Mouse (Mus musculus) liver, embryonic 15.5 days (tissue): ENCODE results near the gene Nags. TPM values are rescaled to one million over a fixed set of nuclear protein-coding genes. Genes with fewer than 3 reads are reported as not detected.

Source experiments
- ATAC-seq: fragments of 200-750 bp; cut with Nextera tagmentation; 2 replicates; pipeline ENCODE4 v1.8.0; 2017; ENCODE audit warnings: moderate number of reproducible peaks, mild to moderate bottlenecking, moderate library complexity; ENCODE audit not compliant: insufficient read depth
- H3K27ac ChIP-seq: fragments of 300-500 bp; sonication (generic); replicated peaks from 2 replicates; pipeline ENCODE4 v1.5.1; 2015; ENCODE audit warnings: mild to moderate bottlenecking, inconsistent platforms
- H3K27me3 ChIP-seq: fragments of 300-500 bp; sonication (generic); 2 replicates; pipeline ENCODE4 v1.6.1; 2015; ENCODE audit warnings: mild to moderate bottlenecking, inconsistent platforms
- H3K36me3 ChIP-seq: fragments of 300-500 bp; sonication (generic); replicated peaks from 2 replicates; pipeline ENCODE4 v1.6.1; 2015; ENCODE audit warnings: moderate library complexity, mild to moderate bottlenecking, inconsistent platforms
- H3K4me1 ChIP-seq: fragments of 300-500 bp; sonication (generic); replicated peaks from 2 replicates; pipeline ENCODE4 v1.6.1; 2015; ENCODE audit warnings: inconsistent platforms
- H3K4me2 ChIP-seq: fragments of 300-500 bp; sonication (generic); 2 replicates; pipeline ENCODE4 v1.6.1; 2015; ENCODE audit warnings: moderate library complexity, mild to moderate bottlenecking, inconsistent platforms
- H3K4me3 ChIP-seq: fragments of 300-500 bp; sonication (generic); replicated peaks from 2 replicates; pipeline ENCODE4 v1.5.1; 2015; ENCODE audit warnings: mild to moderate bottlenecking, inconsistent platforms
- H3K9ac ChIP-seq: fragments of 300-500 bp; sonication (generic); 2 replicates; pipeline ENCODE4 v1.6.1; 2015; ENCODE audit warnings: moderate library complexity, mild to moderate bottlenecking, inconsistent platforms
- H3K9me3 ChIP-seq: fragments of 300-500 bp; sonication (generic); replicated peaks from 2 replicates; pipeline ENCODE4 v1.6.1; 2016; ENCODE audit warnings: inconsistent platforms
- WGBS: fragments of 180-500 bp; shearing (Covaris S2); methylation state at CpG from one replicate; pipeline ENCODE4 v1.1.7; 2015; ENCODE audit warnings: mixed read lengths; ENCODE audit not compliant: insufficient replicate concordance; 5-methylcytosine and 5-hydroxymethylcytosine counted together
- polyA plus RNA-seq: library from polyadenylated mRNA; unstranded; fragments of >200 nt; fragmentation: Nextera tagmentation; extraction: Ambion mirVana; gene quantifications from 2 replicates; pipeline ENCODE4 v1.2.1, GENCODE M21; 2015

Nags gene
- 16.5 and 18.2 TPM in 2 replicates for polyA plus RNA-seq

GRCm38 (mm10) chr11:102145471-102146001 is at the start of gene Nags:
Gene Nags (plus strand): TSS chr11:102145513.
- peak within 1 kb of the TSS; percentile 64 for H3K4me3 ChIP-seq
- H3K4me1 ChIP-seq = peaks cover 40% of the 10 kb centered on the region
- 0 out of 2 replicates have a peak, but pooled peaks cover 7% of the 10 kb centered on the region for H3K36me3 ChIP-seq
- peak within 1 kb of the TSS; percentile 53 for H3K9ac ChIP-seq
- peaks cover 72% of the 10 kb centered on the region for H3K27me3 ChIP-seq
- no peaks in the 10 kb centered on the region for H3K9me3 ChIP-seq
- 2% methylated on average over 50 of the region's 50 CpGs for WGBS
- ATAC-seq = peak; percentile 5
- peak within 1 kb of the TSS; percentile 83 for H3K4me2 ChIP-seq
- peak within 1 kb of the TSS; percentile 64 for H3K27ac ChIP-seq

GRCm38 (mm10) chr11:102095676-102096075 is 49.6 kb upstream of the Nags start:
- 73% methylated on average over 3 of the region's 3 CpGs for WGBS
- no peak for ATAC-seq
- Histone ChIP-seq H3K4me2 (peak overlapping the region; percentile 66), H3K9me3 (no peaks in the 10 kb centered on the region), H3K27me3 (peaks cover 34% of the 10 kb centered on the region), H3K36me3 (no peaks in the 10 kb centered on the region), H3K9ac (no peak overlapping the region), H3K27ac (peak overlapping the region; percentile 78), H3K4me1 (peaks cover 53% of the 10 kb centered on the region), H3K4me3 (no peak overlapping the region)

GRCm38 (mm10) chr11:102096446-102096845 is 48.9 kb upstream of the Nags start:
- WGBS = 31% methylated on average over 5 of the region's 5 CpGs
- Histone ChIP-seq H3K27me3 (peaks cover 41% of the 10 kb centered on the region), H3K4me1 (peaks cover 53% of the 10 kb centered on the region), H3K36me3 (no peaks in the 10 kb centered on the region), H3K4me2 (peak overlapping the region; percentile 66), H3K4me3 (peak overlapping the region; percentile 38), H3K27ac (peak overlapping the region; percentile 78), H3K9ac (peak overlapping the region; percentile 41), H3K9me3 (no peaks in the 10 kb centered on the region)
- peak; percentile 13; the same call in 1 of the 2 replicates for ATAC-seq

GRCm38 (mm10) chr11:102096887-102097391 is 48.4 kb upstream of the Nags start:
- Histone ChIP-seq H3K9me3 (no peaks in the 10 kb centered on the region), H3K36me3 (no peaks in the 10 kb centered on the region), H3K4me1 (peaks cover 54% of the 10 kb centered on the region), H3K27me3 (peaks cover 46% of the 10 kb centered on the region), H3K4me2 (peak overlapping the region; percentile 66), H3K9ac (peak overlapping the region; percentile 41), H3K4me3 (peak overlapping the region; percentile 38), H3K27ac (peak overlapping the region; percentile 78)
- 2% methylated on average over 18 of the region's 18 CpGs for WGBS
- peak; percentile 90 for ATAC-seq

- ATAC-seq = no peak
- WGBS = 56% methylated on average over 4 of the region's 4 CpGs
- H3K27ac ChIP-seq = no peak within 1 kb of the TSS
- no peak within 1 kb of the TSS for H3K4me3 ChIP-seq
- peak within 1 kb of the TSS; percentile 4; the same call in 1 of the 2 replicates for H3K4me2 ChIP-seq
- H3K9ac ChIP-seq = no peak within 1 kb of the TSS
- H3K27me3 ChIP-seq = peaks cover 89% of the 10 kb centered on the region
- H3K36me3 ChIP-seq = no peaks in the 10 kb centered on the region
- H3K4me1 ChIP-seq = peaks cover 36% of the 10 kb centered on the region
- H3K9me3 ChIP-seq = no peaks in the 10 kb centered on the region
Measured at GRCm38 (mm10) chr11:102101219-102101618, 44.1 kb upstream of the Nags start, which contains the start of gene Ppy. Gene Ppy (minus strand): TSS chr11:102101319.

- no peaks in the 10 kb centered on the region for H3K9me3 ChIP-seq
- 0 out of 2 replicates have a peak, but pooled peaks have one; percentile 9 for ATAC-seq
- peaks cover 100% of the 10 kb centered on the region for H3K27me3 ChIP-seq
- H3K9ac ChIP-seq = no peak overlapping the region
- H3K4me1 ChIP-seq = peaks cover 24% of the 10 kb centered on the region
- no peak overlapping the region for H3K27ac ChIP-seq
- H3K4me3 ChIP-seq = no peak overlapping the region
- peak overlapping the region; percentile 4; the same call in 1 of the 2 replicates for H3K4me2 ChIP-seq
- 7% methylated on average over 17 of the region's 17 CpGs for WGBS
- H3K36me3 ChIP-seq = no peaks in the 10 kb centered on the region
Measured at GRCm38 (mm10) chr11:102102485-102103258, 42.6 kb upstream of the Nags start.

- 5% methylated on average over 21 of the region's 21 CpGs for WGBS
- Histone ChIP-seq H3K9me3 (no peaks in the 10 kb centered on the region), H3K27ac (no peak overlapping the region)
Measured at GRCm38 (mm10) chr11:102106911-102107310, 38.4 kb upstream of the Nags start.

GRCm38 (mm10) chr11:102107732-102108131 is 37.6 kb upstream of the Nags start, which contains the start of gene Pyy:
Gene Pyy (minus strand): TSS chr11:102107832.
- 20% methylated on average over 9 of the region's 9 CpGs for WGBS
- H3K27me3 ChIP-seq = peaks cover 96% of the 10 kb centered on the region

More at GRCm38 (mm10) chr11:102106911-102107310, 38.4 kb upstream of the Nags start:
- Histone ChIP-seq H3K4me1 (peaks cover 17% of the 10 kb centered on the region), H3K4me2 (no peak overlapping the region), H3K27me3 (peaks cover 98% of the 10 kb centered on the region), H3K36me3 (no peaks in the 10 kb centered on the region), H3K9ac (no peak overlapping the region), H3K4me3 (no peak overlapping the region)
- no peak for ATAC-seq

GRCm38 (mm10) chr11:102111576-102111975 is 33.7 kb upstream of the Nags start:
- Histone ChIP-seq H3K4me2 (no peak overlapping the region), H3K4me3 (no peak overlapping the region), H3K27ac (no peak overlapping the region), H3K9ac (no peak overlapping the region), H3K4me1 (peaks cover 8% of the 10 kb centered on the region), H3K27me3 (peaks cover 74% of the 10 kb centered on the region), H3K9me3 (no peaks in the 10 kb centered on the region), H3K36me3 (no peaks in the 10 kb centered on the region)
- ATAC-seq = no peak
- 58% methylated on average over 5 of the region's 5 CpGs for WGBS

More at GRCm38 (mm10) chr11:102107732-102108131, 37.6 kb upstream of the Nags start, which contains the start of gene Pyy:
- Histone ChIP-seq H3K9ac (no peak within 1 kb of the TSS), H3K36me3 (no peaks in the 10 kb centered on the region), H3K9me3 (no peaks in the 10 kb centered on the region), H3K4me2 (no peak within 1 kb of the TSS), H3K4me1 (peaks cover 9% of the 10 kb centered on the region), H3K27ac (no peak within 1 kb of the TSS), H3K4me3 (no peak within 1 kb of the TSS)
- no peak for ATAC-seq

- H3K4me1 ChIP-seq = peaks cover 20% of the 10 kb centered on the region
- no peaks in the 10 kb centered on the region for H3K36me3 ChIP-seq
- no peak overlapping the region for H3K9ac ChIP-seq
- peak; percentile 44; the same call in 1 of the 2 replicates for ATAC-seq
- H3K4me3 ChIP-seq = no peak overlapping the region
- H3K4me2 ChIP-seq = no peak overlapping the region
- WGBS = 21% methylated on average over 8 of the region's 8 CpGs
- peaks cover 32% of the 10 kb centered on the region for H3K27me3 ChIP-seq
- no peak overlapping the region for H3K27ac ChIP-seq
- H3K9me3 ChIP-seq = 0 out of 2 replicates have a peak, but pooled peaks cover 2% of the 10 kb centered on the region
Measured at GRCm38 (mm10) chr11:102116241-102116640, 29.1 kb upstream of the Nags start.

- 0 out of 2 replicates have a peak, but pooled peaks cover 2% of the 10 kb centered on the region for H3K9me3 ChIP-seq
- H3K9ac ChIP-seq = no peak overlapping the region
- H3K4me3 ChIP-seq = no peak overlapping the region
- no peaks in the 10 kb centered on the region for H3K36me3 ChIP-seq
- peak; percentile 66 for ATAC-seq
- 54% methylated on average over 6 of the region's 6 CpGs for WGBS
- peaks cover 20% of the 10 kb centered on the region for H3K4me1 ChIP-seq
- H3K27ac ChIP-seq = 0 out of 2 replicates have a peak overlapping the region, but pooled peaks have one; percentile 2
- H3K4me2 ChIP-seq = no peak overlapping the region
- peaks cover 23% of the 10 kb centered on the region for H3K27me3 ChIP-seq
Measured at GRCm38 (mm10) chr11:102117386-102117785, 27.9 kb upstream of the Nags start.
